Comparison of ENCODE assay signal across 31 mouse cellular contexts in genomic region chr8:122484831-122485230, GRCm38 (mm10). TPM values are rescaled to one million over a fixed set of nuclear protein-coding genes. Genes with fewer than 3 reads are reported as not detected.
DNase-seq lines count a peak whose midpoint lies in the region; ATAC-seq and TF ChIP-seq lines count a peak whose summit lies in the region.
"Had no signal": no experiment of that assay in that cellular context is flagged by ENCODE, and none has a peak within 500 bp of the region (broad histone marks: within the 10 kb centered on the region; RNA-seq: fewer than 3 reads in every experiment).

No protein-coding gene starts in this region.

- peak; percentile 34 for DNase-seq in lung, postnatal 25 days (ENCODE audit: low spot score)
- DNase-seq in lung, adult 2 months = no peak
- peak; percentile 38 to 41 for DNase-seq in monocyte, adult 2 months (ENCODE audit: low read depth in 1 of 2, low spot score in 2 of 2)
- DNase-seq in cerebellum, adult 2 months = no peak
- DNase-seq in layer of hippocampus, adult 9-11 months = no peak
- DNase-seq: adrenal gland, postnatal 10 days; cerebellum, adult 11 months; cerebellum, postnatal 10 days; forebrain, postnatal 0 days; gastrocnemius, postnatal 10 days; heart, postnatal 14 days; kidney, adult 9 months; kidney, postnatal 10 days; right cerebral cortex, postnatal 4 days; thymus, adult 18-20 months; thymus, postnatal 25 days had no signal

- no peaks in the 10 kb centered on the region for H3K27me3 ChIP-seq in cerebellum, adult 2 months (ENCODE audit: control insufficient read depth, insufficient read depth, low read length)
- H3K27me3 ChIP-seq: limb, embryonic 12.5 days; liver, embryonic 15.5 days; midbrain, embryonic 13.5 days had no signal

- no peak for TF ChIP-seq CTCF in lung, adult 2 months (IDR thresholded peaks at IDR 0.05; ENCODE audit: insufficient read depth, low read length)
- no peak for TF ChIP-seq CTCF in cerebellum, adult 2 months (IDR thresholded peaks at IDR 0.05; ENCODE audit: borderline replicate concordance, insufficient read depth, low read depth, low read length)

- TF ChIP-seq POLR2A in lung, adult 2 months (IDR thresholded peaks at IDR 0.05; ENCODE audit: borderline replicate concordance, extremely low read depth, low read depth, low read length) = no peak
- TF ChIP-seq POLR2A in cerebellum, adult 2 months (IDR thresholded peaks at IDR 0.05; ENCODE audit: borderline replicate concordance, insufficient read depth, low read length) = no peak

- WGBS in lung, adult 2 months = 73% methylated on average over 12 of the region's 12 CpGs
- WGBS in cerebellum, adult 2 months = 84% methylated on average over 12 of the region's 12 CpGs

- peak; percentile 70 for ATAC-seq in common myeloid progenitor, adult 5-6 weeks (replicated peaks; ENCODE audit: low read depth, poor library complexity, severe bottlenecking)
- no peak for ATAC-seq in activated CD4-positive, CD25-positive, alpha-beta regulatory T cell, adult 4 months
- ATAC-seq: CD4-positive, CD25-positive, alpha-beta regulatory T cell, adult 4 months; forebrain, postnatal 0 days; hindbrain, embryonic 16.5 days; midbrain, embryonic 13.5 days had no signal

- H3K27ac ChIP-seq in cerebellum, adult 2 months (ENCODE audit: insufficient read depth, low read length) = no peak overlapping the region
- H3K27ac ChIP-seq: hindbrain, embryonic 10.5 days; limb, embryonic 12.5 days; liver, embryonic 15.5 days; midbrain, embryonic 13.5 days; stomach, postnatal 0 days had no signal

- no peaks in the 10 kb centered on the region for H3K4me1 ChIP-seq in lung, adult 2 months (ENCODE audit: control insufficient read depth, insufficient read depth, low read length)
- no peaks in the 10 kb centered on the region for H3K4me1 ChIP-seq in cerebellum, adult 2 months (ENCODE audit: control insufficient read depth, insufficient read depth, low read length)
- H3K4me1 ChIP-seq: hindbrain, embryonic 10.5 days; limb, embryonic 12.5 days; liver, embryonic 15.5 days; midbrain, embryonic 13.5 days had no signal

- no peak overlapping the region for H3K4me3 ChIP-seq in lung, adult 2 months (replicated peaks; ENCODE audit: extremely low read depth, low read depth, low read length)
- H3K4me3 ChIP-seq in cerebellum, adult 2 months (replicated peaks; ENCODE audit: insufficient read depth, low read depth, low read length) = no peak overlapping the region
- H3K4me3 ChIP-seq: erythroblast, embryonic 14.5 days; hindbrain, embryonic 10.5 days; limb, embryonic 12.5 days; liver, embryonic 15.5 days; midbrain, embryonic 13.5 days had no signal

RNA-seq across cellular contexts. Expression of gene Ctu2, which starts 8.9 kb away (rescaled TPM):
- 28.6 and 30.6 TPM in 2 replicates for polyA plus RNA-seq in lung, adult 2 months (2012; rRNA removed)
- 7.8 and 26.5 TPM in 2 replicates for total RNA-seq in common myeloid progenitor, adult 5-6 weeks (2017)
- 45.0 and 49.7 TPM in 2 replicates for polyA plus RNA-seq in cerebellum, adult 2 months (2012; rRNA removed)
- 10 to 100 TPM; 11.0 to 14.6 TPM for polyA plus RNA-seq in activated CD4-positive, CD25-positive, alpha-beta regulatory T cell, adult 4 months (2017; shearing (Covaris generic))

RNA-seq across cellular contexts. Expression of gene Rnf166, which starts 9.0 kb away (rescaled TPM):
- 83.8 and 93.2 TPM in 2 replicates for polyA plus RNA-seq in lung, adult 2 months (2012; rRNA removed)
- total RNA-seq in common myeloid progenitor, adult 5-6 weeks (2017) = 28.9 and 31.6 TPM in 2 replicates
- polyA plus RNA-seq in cerebellum, adult 2 months (2012; rRNA removed) = 65.9 and 69.4 TPM in 2 replicates
- polyA plus RNA-seq in activated CD4-positive, CD25-positive, alpha-beta regulatory T cell, adult 4 months (2017; shearing (Covaris generic)) = 10 to 100 TPM; 35.0 to 36.0 TPM

RNA-seq across cellular contexts. Expression of gene Snai3, which starts 24.3 kb away (rescaled TPM):
- polyA plus RNA-seq in lung, adult 2 months (2012; rRNA removed) = 1.4 and 1.5 TPM in 2 replicates
- total RNA-seq in common myeloid progenitor, adult 5-6 weeks (2017) = not detected in 2 replicates
- 0.13 TPM in 1 of 2 replicates, not detected in the other for polyA plus RNA-seq in cerebellum, adult 2 months (2012; rRNA removed)
- 1 to 10 TPM; 3.2 to 5.1 TPM for polyA plus RNA-seq in activated CD4-positive, CD25-positive, alpha-beta regulatory T cell, adult 4 months (2017; shearing (Covaris generic))
- total RNA-seq: forebrain, postnatal 0 days; layer of hippocampus, postnatal 10 days; liver, adult 2 months; megakaryocyte-erythroid progenitor cell, adult 5-6 weeks had no signal
- polyA plus RNA-seq: erythroblast, embryonic 14.5 days; forebrain, embryonic 11.5 days; forebrain, postnatal 0 days; hindbrain, embryonic 10.5 days; hindbrain, embryonic 16.5 days; midbrain, embryonic 13.5 days; neural tube, embryonic 11.5 days had no signal

RNA-seq across cellular contexts. Expression of gene Mvd, which starts 41.6 kb away (rescaled TPM):
- polyA plus RNA-seq in lung, adult 2 months (2012; rRNA removed) = 27.4 and 31.9 TPM in 2 replicates
- total RNA-seq in common myeloid progenitor, adult 5-6 weeks (2017) = 1.2 and 3.2 TPM in 2 replicates
- polyA plus RNA-seq in cerebellum, adult 2 months (2012; rRNA removed) = 43.6 and 45.2 TPM in 2 replicates
- 10 to 100 TPM; 14.8 to 15.1 TPM for polyA plus RNA-seq in activated CD4-positive, CD25-positive, alpha-beta regulatory T cell, adult 4 months (2017; shearing (Covaris generic))

RNA-seq across cellular contexts. Expression of gene Cyba, which starts 52.1 kb away (rescaled TPM):
- polyA plus RNA-seq in lung, adult 2 months (2012; rRNA removed) = 294 and 407 TPM in 2 replicates
- total RNA-seq in common myeloid progenitor, adult 5-6 weeks (2017) = 42.2 and 44.6 TPM in 2 replicates
- 12.0 and 15.5 TPM in 2 replicates for polyA plus RNA-seq in cerebellum, adult 2 months (2012; rRNA removed)
- polyA plus RNA-seq in activated CD4-positive, CD25-positive, alpha-beta regulatory T cell, adult 4 months (2017; shearing (Covaris generic)) = 100 to 1,000 TPM; 750 to 796 TPM

Comparison
In these comparisons a context has a peak if more than half of its experiments do, and no peak if none do; other contexts are left out.
1. DNase-seq: peak in lung, postnatal 25 days (single experiment) and monocyte, adult 2 months (2 of 2); none in lung, adult 2 months (single experiment), cerebellum, adult 2 months (0 of 2) and layer of hippocampus, adult 9-11 months (single experiment).